Mouse (Mus musculus) neural tube, embryonic 13.5 days (tissue): ENCODE data around the gene Sh3pxd2a. TPM values are rescaled to one million over a fixed set of nuclear protein-coding genes. Genes with fewer than 3 reads are reported as not detected.

Source experiments
- ATAC-seq: fragments of 200-750 bp; cut with Nextera tagmentation; 2 replicates; pipeline ENCODE4 v1.8.0; 2017; ENCODE audit warnings: low read depth, mild to moderate bottlenecking, moderate TSS enrichment, moderate library complexity
- H3K27ac ChIP-seq: fragments of 300-500 bp; sonication (generic); replicated peaks from 2 replicates; pipeline ENCODE4 v1.5.1; 2015; ENCODE audit warnings: moderate library complexity, mild to moderate bottlenecking, inconsistent platforms
- H3K27me3 ChIP-seq: fragments of 300-500 bp; sonication (generic); 2 replicates; pipeline ENCODE4 v1.6.1; 2015; ENCODE audit warnings: mild to moderate bottlenecking, inconsistent platforms
- H3K36me3 ChIP-seq: fragments of 300-500 bp; sonication (generic); 2 replicates; pipeline ENCODE4 v1.6.1; 2015; ENCODE audit warnings: mild to moderate bottlenecking, inconsistent platforms
- H3K4me1 ChIP-seq: fragments of 300-500 bp; sonication (generic); replicated peaks from 2 replicates; pipeline ENCODE4 v1.6.1; 2015; ENCODE audit warnings: inconsistent platforms
- H3K4me2 ChIP-seq: fragments of 300-500 bp; sonication (generic); 2 replicates; pipeline ENCODE4 v1.6.1; 2015; ENCODE audit warnings: inconsistent platforms, mild to moderate bottlenecking, moderate library complexity
- H3K4me3 ChIP-seq: fragments of 300-500 bp; sonication (generic); 2 replicates; pipeline ENCODE4 v1.5.1; 2015; ENCODE audit warnings: mild to moderate bottlenecking, inconsistent platforms
- H3K9ac ChIP-seq: fragments of 300-500 bp; sonication (generic); 2 replicates; pipeline ENCODE4 v1.6.1; 2015; ENCODE audit warnings: moderate library complexity, mild to moderate bottlenecking, inconsistent platforms
- H3K9me3 ChIP-seq: fragments of 300-500 bp; sonication (generic); 2 replicates; pipeline ENCODE4 v1.6.1; 2016; ENCODE audit warnings: inconsistent platforms
- WGBS: fragments of 180-500 bp; shearing (Covaris S2); methylation state at CpG from one replicate; pipeline ENCODE4 v1.1.7; 2015; 5-methylcytosine and 5-hydroxymethylcytosine counted together
- polyA plus RNA-seq: library from polyadenylated mRNA; unstranded; fragments of >200 nt; fragmentation: Nextera tagmentation; extraction: Ambion mirVana; gene quantifications from 2 replicates; pipeline ENCODE4 v1.2.1, GENCODE M21; 2015

The Sh3pxd2a gene
- polyA plus RNA-seq, 1 experiment from 2014 or later = 3.2 TPM

DNA sequence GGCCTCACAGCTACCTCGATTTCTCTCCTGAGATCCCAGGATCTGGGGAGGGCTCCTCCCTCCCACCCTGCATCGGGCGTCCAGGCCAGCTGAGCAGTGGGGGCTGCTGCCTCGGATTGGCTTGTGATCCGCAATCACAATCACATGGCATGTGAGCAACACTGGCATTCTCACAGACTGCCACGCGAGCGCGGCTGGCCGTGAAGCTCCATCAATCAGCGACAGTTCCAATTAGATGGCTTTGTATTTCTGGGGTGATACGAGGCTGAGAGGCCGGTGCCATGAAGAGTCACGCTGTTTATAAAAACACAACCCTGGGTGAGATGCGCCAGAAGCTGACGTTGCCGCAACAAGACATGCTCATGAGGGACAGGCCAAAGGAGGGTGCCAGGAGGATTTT lies 129.5 kb downstream of the Sh3pxd2a start:
- Histone ChIP-seq H3K4me1 (peaks cover 68% of the 10 kb centered on the region), H3K36me3 (no peaks in the 10 kb centered on the region), H3K9ac (peak overlapping the region; percentile 47; the same call in 1 of the 2 replicates), H3K4me2 (no peak overlapping the region), H3K27ac (peak overlapping the region; percentile 69), H3K4me3 (no peak overlapping the region), H3K27me3 (0 out of 2 replicates have a peak, but pooled peaks cover under 1% of the 10 kb centered on the region), H3K9me3 (no peaks in the 10 kb centered on the region)
- WGBS = 15% methylated on average over 17 of the region's 17 CpGs
- no peak for ATAC-seq

DNA sequence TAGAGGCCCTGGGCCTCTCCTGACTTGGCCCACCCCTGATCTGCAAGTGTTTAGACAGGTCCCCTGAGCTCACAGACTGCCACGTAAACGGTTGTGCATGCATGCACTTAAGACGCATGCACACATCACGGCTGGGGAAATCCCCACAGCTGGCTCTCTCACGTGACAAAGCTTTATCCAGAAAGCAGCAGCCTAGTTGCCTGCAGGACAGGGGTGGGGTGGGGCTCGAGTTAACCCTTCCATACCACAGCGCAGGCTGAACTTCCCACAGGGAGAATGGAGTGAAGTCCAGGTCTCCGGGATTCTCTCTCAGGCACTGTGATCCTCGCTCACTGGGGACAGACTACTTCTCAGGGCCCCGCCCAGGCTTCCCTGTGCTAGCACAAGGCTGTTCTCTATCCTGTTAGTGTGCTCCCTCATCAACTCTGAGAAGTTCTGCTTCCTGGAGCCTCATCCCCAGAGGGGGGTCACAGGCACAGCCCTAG lies 133.4 kb downstream of the Sh3pxd2a start:
- Histone ChIP-seq H3K9me3 (no peaks in the 10 kb centered on the region), H3K27ac (peak overlapping the region; percentile 59), H3K9ac (peak overlapping the region; percentile 43; the same call in 1 of the 2 replicates), H3K36me3 (no peaks in the 10 kb centered on the region), H3K4me2 (no peak overlapping the region), H3K4me1 (peaks cover 63% of the 10 kb centered on the region), H3K27me3 (no peaks in the 10 kb centered on the region), H3K4me3 (no peak overlapping the region)
- ATAC-seq = no peak
- 25% methylated on average over 10 of the region's 10 CpGs for WGBS

DNA sequence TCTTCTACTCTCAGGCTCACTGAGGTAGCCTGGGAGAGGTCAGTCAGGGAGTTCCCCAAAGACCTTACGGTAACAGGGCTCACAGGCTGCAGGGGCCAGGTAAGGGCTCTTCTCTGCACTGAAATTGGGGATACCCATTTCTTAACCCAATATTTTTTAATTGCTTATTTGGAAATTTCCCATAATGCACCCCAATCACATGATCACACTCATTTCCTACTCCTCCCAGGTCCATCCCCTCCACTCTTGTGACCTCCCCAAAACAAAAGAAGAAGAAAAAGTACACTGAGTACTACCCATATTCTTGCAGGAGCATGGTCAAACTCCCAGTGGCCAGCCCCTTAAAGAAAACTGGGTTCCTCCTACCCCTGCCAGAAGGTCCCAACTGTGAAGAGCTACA lies 135.1 kb downstream of the Sh3pxd2a start:
- Histone ChIP-seq H3K4me2 (no peak overlapping the region), H3K9me3 (no peaks in the 10 kb centered on the region), H3K4me3 (no peak overlapping the region), H3K9ac (no peak overlapping the region), H3K36me3 (no peaks in the 10 kb centered on the region), H3K27ac (peak overlapping the region; percentile 79; the same call in 1 of the 2 replicates), H3K27me3 (no peaks in the 10 kb centered on the region), H3K4me1 (peaks cover 53% of the 10 kb centered on the region)
- no peak for ATAC-seq
- 88% methylated on average over 1 of the region's 1 CpGs for WGBS

DNA sequence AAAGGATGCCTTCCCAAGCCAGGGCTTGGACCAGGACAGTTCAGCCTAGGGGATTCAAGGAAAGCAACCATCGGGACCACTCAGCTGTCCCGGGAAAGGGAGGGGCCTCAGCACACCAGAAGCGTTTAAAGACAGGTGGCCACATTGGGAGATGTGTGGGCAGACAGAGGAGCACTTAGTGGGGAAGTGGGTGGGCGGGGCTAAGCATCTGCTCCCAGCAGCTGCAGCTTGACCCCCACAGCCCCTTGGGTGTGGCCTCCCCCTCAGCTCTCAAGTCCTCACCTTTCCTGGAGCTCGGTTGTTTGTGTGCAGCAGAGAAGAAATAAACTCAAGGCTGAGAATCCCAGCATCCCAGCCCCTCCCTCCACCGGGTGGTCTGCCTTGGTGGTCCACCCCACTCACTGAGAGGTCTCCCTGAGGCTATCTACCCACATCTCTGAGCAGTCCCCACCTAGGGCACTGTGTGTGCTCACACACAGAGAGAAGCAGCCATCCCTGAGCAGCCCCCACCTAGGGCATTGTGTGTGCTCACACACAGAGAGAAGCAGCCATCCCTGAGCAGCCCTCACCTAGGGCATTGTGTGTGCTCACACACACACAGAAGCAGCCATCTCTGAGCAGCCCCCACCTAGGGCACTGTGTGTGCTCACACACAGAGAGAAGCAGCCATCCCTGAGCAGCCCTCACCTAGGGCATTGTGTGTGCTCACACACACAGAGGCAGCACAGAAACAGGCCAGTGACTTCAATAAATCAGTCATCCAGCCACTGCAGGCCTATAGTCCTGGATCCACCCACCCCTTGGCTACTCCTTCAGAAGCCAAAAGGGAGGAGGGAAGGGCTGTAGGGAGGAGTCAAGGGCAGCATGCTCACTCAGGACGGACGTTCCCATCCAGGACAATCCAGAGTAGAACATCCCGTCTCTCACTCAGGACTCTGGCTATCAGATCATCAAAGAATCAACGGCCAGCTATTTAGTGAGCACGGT lies 136.0 kb downstream of the Sh3pxd2a start:
- Histone ChIP-seq H3K27ac (peak overlapping the region; percentile 79), H3K4me3 (no peak overlapping the region), H3K9ac (peak overlapping the region; percentile 41), H3K36me3 (no peaks in the 10 kb centered on the region), H3K4me2 (no peak overlapping the region), H3K4me1 (peaks cover 50% of the 10 kb centered on the region), H3K9me3 (no peaks in the 10 kb centered on the region), H3K27me3 (no peaks in the 10 kb centered on the region)
- WGBS = 23% methylated on average over 11 of the region's 11 CpGs
- ATAC-seq = peak; percentile 38

DNA sequence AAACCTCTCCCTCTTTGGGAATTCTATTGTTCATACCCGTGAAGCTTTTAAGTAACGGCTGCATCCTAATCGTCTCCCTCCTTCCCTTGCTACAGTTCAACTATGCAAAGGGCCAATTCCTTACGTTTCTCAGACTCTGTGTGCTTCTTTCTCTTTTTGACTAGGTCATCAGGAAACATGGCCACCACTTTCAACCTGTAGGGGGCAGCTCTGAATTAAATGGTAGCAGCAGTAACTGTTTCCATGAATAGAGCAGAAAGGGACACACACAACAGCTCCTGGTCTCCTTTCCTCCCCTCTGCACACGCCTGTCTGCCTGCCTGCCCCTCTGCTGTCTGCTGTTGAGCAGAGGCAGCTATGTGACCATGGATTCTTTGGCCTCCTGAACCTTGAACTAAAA lies 138.3 kb downstream of the Sh3pxd2a start:
- H3K9ac ChIP-seq = no peak overlapping the region
- ATAC-seq = no peak
- no peaks in the 10 kb centered on the region for H3K27me3 ChIP-seq
- H3K4me1 ChIP-seq = peaks cover 49% of the 10 kb centered on the region
- no peak overlapping the region for H3K27ac ChIP-seq
- 36% methylated on average over 5 of the region's 5 CpGs for WGBS
- no peak overlapping the region for H3K4me3 ChIP-seq
- no peak overlapping the region for H3K4me2 ChIP-seq
- H3K36me3 ChIP-seq = no peaks in the 10 kb centered on the region
- H3K9me3 ChIP-seq = no peaks in the 10 kb centered on the region

- 72% methylated on average over 11 of the region's 11 CpGs for WGBS
- H3K9ac ChIP-seq = no peak overlapping the region
- H3K27me3 ChIP-seq = no peaks in the 10 kb centered on the region
- no peak overlapping the region for H3K4me2 ChIP-seq
- no peak for ATAC-seq
- H3K27ac ChIP-seq = no peak overlapping the region
- peaks cover 51% of the 10 kb centered on the region for H3K4me1 ChIP-seq
- H3K36me3 ChIP-seq = no peaks in the 10 kb centered on the region
- H3K4me3 ChIP-seq = no peak overlapping the region
- no peaks in the 10 kb centered on the region for H3K9me3 ChIP-seq
Measured at GRCm38 (mm10) chr19:47323096-47323849, 140.9 kb downstream of the Sh3pxd2a start.

- 0 out of 2 replicates have a peak overlapping the region, but pooled peaks have one; percentile 31 for H3K9ac ChIP-seq
- H3K27ac ChIP-seq = peak overlapping the region; percentile 7; the same call in 1 of the 2 replicates
- H3K27me3 ChIP-seq = 0 out of 2 replicates have a peak, but pooled peaks cover 4% of the 10 kb centered on the region
- 25% methylated on average over 8 of the region's 8 CpGs for WGBS
- H3K4me3 ChIP-seq = no peak overlapping the region
- H3K9me3 ChIP-seq = no peaks in the 10 kb centered on the region
- H3K36me3 ChIP-seq = no peaks in the 10 kb centered on the region
- H3K4me2 ChIP-seq = no peak overlapping the region
- H3K4me1 ChIP-seq = peaks cover 65% of the 10 kb centered on the region
- no peak for ATAC-seq
Measured at GRCm38 (mm10) chr19:47320331-47320668, 143.9 kb downstream of the Sh3pxd2a start.

GRCm38 (mm10) chr19:47319521-47320330 lies 144.5 kb downstream of the Sh3pxd2a start:
- no peaks in the 10 kb centered on the region for H3K36me3 ChIP-seq
- peak overlapping the region; percentile 7; the same call in 1 of the 2 replicates for H3K27ac ChIP-seq
- ATAC-seq = no peak
- 0 out of 2 replicates have a peak, but pooled peaks cover 10% of the 10 kb centered on the region for H3K27me3 ChIP-seq
- no peak overlapping the region for H3K4me2 ChIP-seq
- peaks cover 68% of the 10 kb centered on the region for H3K4me1 ChIP-seq
- no peaks in the 10 kb centered on the region for H3K9me3 ChIP-seq
- H3K4me3 ChIP-seq = no peak overlapping the region
- 62% methylated on average over 10 of the region's 10 CpGs for WGBS
- 0 out of 2 replicates have a peak overlapping the region, but pooled peaks have one; percentile 31 for H3K9ac ChIP-seq

- no peaks in the 10 kb centered on the region for H3K9me3 ChIP-seq
- H3K4me1 ChIP-seq = peaks cover 74% of the 10 kb centered on the region
- H3K27me3 ChIP-seq = 0 out of 2 replicates have a peak, but pooled peaks cover 11% of the 10 kb centered on the region
- no peak overlapping the region for H3K27ac ChIP-seq
- H3K36me3 ChIP-seq = no peaks in the 10 kb centered on the region
- no peak overlapping the region for H3K4me2 ChIP-seq
- 86% methylated on average over 8 of the region's 8 CpGs for WGBS
- H3K9ac ChIP-seq = no peak overlapping the region
- no peak for ATAC-seq
- H3K4me3 ChIP-seq = no peak overlapping the region
Measured at GRCm38 (mm10) chr19:47319061-47319460, 145.1 kb downstream of the Sh3pxd2a start.

- no peak overlapping the region for H3K9ac ChIP-seq
- H3K27ac ChIP-seq = peak overlapping the region; percentile 54; the same call in 1 of the 2 replicates
- peaks cover 84% of the 10 kb centered on the region for H3K4me1 ChIP-seq
- WGBS = 66% methylated on average over 15 of the region's 15 CpGs
- 0 out of 2 replicates have a peak, but pooled peaks cover 11% of the 10 kb centered on the region for H3K27me3 ChIP-seq
- H3K4me2 ChIP-seq = no peak overlapping the region
- ATAC-seq = peak; percentile 20; the same call in 1 of the 2 replicates
- no peaks in the 10 kb centered on the region for H3K36me3 ChIP-seq
- H3K9me3 ChIP-seq = no peaks in the 10 kb centered on the region
- no peak overlapping the region for H3K4me3 ChIP-seq
Measured at GRCm38 (mm10) chr19:47317063-47317938, 146.9 kb downstream of the Sh3pxd2a start.
